Mouse (Mus musculus) limb, embryonic 11.5 days (tissue): ENCODE data around the gene Ablim1. TPM values are rescaled to one million over a fixed set of nuclear protein-coding genes. Genes with fewer than 3 reads are reported as not detected.

Source experiments
- ATAC-seq: fragments of 200-750 bp; cut with Nextera tagmentation; 2 replicates; pipeline ENCODE4 v1.8.0; 2017; ENCODE audit warnings: low read depth; ENCODE audit not compliant: insufficient number of reproducible peaks, low FRiP score, low TSS enrichment
- DNase-seq: peaks from one replicate; pipeline ENCODE4 v3.0.0-alpha.2; 2015; ENCODE audit warnings: low spot score
- H3K27ac ChIP-seq: fragments of 300-500 bp; sonication (generic); replicated peaks from 2 replicates; pipeline ENCODE4 v1.5.1; 2014; ENCODE audit warnings: low read depth, mild to moderate bottlenecking, low read length
- H3K27me3 ChIP-seq: fragments of 300-500 bp; sonication (generic); 2 replicates; pipeline ENCODE4 v1.6.1; 2014; ENCODE audit warnings: mild to moderate bottlenecking, low read length, mixed read lengths; ENCODE audit not compliant: control insufficient read depth, insufficient read depth
- H3K36me3 ChIP-seq: fragments of 300-500 bp; sonication (generic); 2 replicates; pipeline ENCODE4 v1.6.1; 2014; ENCODE audit warnings: mild to moderate bottlenecking, low read length, moderate library complexity, mixed read lengths; ENCODE audit not compliant: control insufficient read depth, insufficient read depth
- H3K4me1 ChIP-seq: fragments of 300-500 bp; sonication (generic); 2 replicates; pipeline ENCODE4 v1.6.1; 2014; ENCODE audit warnings: low read length, mixed read lengths; ENCODE audit not compliant: control insufficient read depth, insufficient read depth
- H3K4me2 ChIP-seq: fragments of 300-500 bp; sonication (generic); 2 replicates; pipeline ENCODE4 v1.6.1; 2014; ENCODE audit warnings: low read depth, mild to moderate bottlenecking, moderate library complexity; ENCODE audit not compliant: severe bottlenecking
- H3K4me3 ChIP-seq: fragments of 300-500 bp; sonication (generic); 2 replicates; pipeline ENCODE4 v1.5.1; 2014; ENCODE audit warnings: low read depth, low read length
- H3K9ac ChIP-seq: fragments of 300-500 bp; sonication (generic); 2 replicates; pipeline ENCODE4 v1.6.1; 2014; ENCODE audit warnings: mild to moderate bottlenecking, low read length
- H3K9me3 ChIP-seq: fragments of 300-500 bp; sonication (generic); 2 replicates; pipeline ENCODE4 v1.6.1; 2016; ENCODE audit warnings: low read length; ENCODE audit not compliant: control insufficient read depth
- WGBS: fragments of 180-500 bp; shearing (Covaris S2); extraction: QIAGEN DNeasy Blood & Tissue Kit; methylation state at CpG from one replicate; pipeline ENCODE4 v1.1.7; 2014; 5-methylcytosine and 5-hydroxymethylcytosine counted together
- polyA plus RNA-seq: library from polyadenylated mRNA; unstranded; fragments of >200 nt; fragmentation: Nextera tagmentation; extraction: Ambion mirVana; gene quantifications from 2 replicates; pipeline ENCODE4 v1.2.1, GENCODE M21; 2014

Ablim1 gene
- polyA plus RNA-seq, 1 experiment from 2014 or later: 16.8 TPM

GRCm38 (mm10) chr19:57150275-57150674, 164.4 kb downstream of the Ablim1 start:
- no peaks in the 10 kb centered on the region for H3K27me3 ChIP-seq
- WGBS: 39% methylated on average over 1 of the region's 1 CpGs
- ATAC-seq (no peak), DNase-seq (no peak)
- H3K4me1 ChIP-seq: peaks cover 7% of the 10 kb centered on the region; the same call in 1 of the 2 replicates
- no peaks in the 10 kb centered on the region for H3K9me3 ChIP-seq
- H3K4me2 ChIP-seq: no peak overlapping the region
- H3K4me3 ChIP-seq: no peak overlapping the region
- no peak overlapping the region for H3K9ac ChIP-seq
- no peak overlapping the region for H3K27ac ChIP-seq
- no peaks in the 10 kb centered on the region for H3K36me3 ChIP-seq

- ATAC-seq (no peak), DNase-seq (no peak)
- H3K4me2 ChIP-seq: no peak overlapping the region
- peaks cover 7% of the 10 kb centered on the region; the same call in 1 of the 2 replicates for H3K4me1 ChIP-seq
- H3K36me3 ChIP-seq: no peaks in the 10 kb centered on the region
- H3K27ac ChIP-seq: no peak overlapping the region; the same call in 1 of the 2 replicates
- H3K4me3 ChIP-seq: no peak overlapping the region
- H3K27me3 ChIP-seq: no peaks in the 10 kb centered on the region
- H3K9ac ChIP-seq: no peak overlapping the region; the same call in 1 of the 2 replicates
- H3K9me3 ChIP-seq: no peaks in the 10 kb centered on the region
- 26% methylated on average over 6 of the region's 6 CpGs for WGBS
Measured at GRCm38 (mm10) chr19:57147746-57148145, 167.0 kb downstream of the Ablim1 start.

GRCm38 (mm10) chr19:57146936-57147335, 167.8 kb downstream of the Ablim1 start:
- Histone ChIP-seq H3K36me3 (no peaks in the 10 kb centered on the region), H3K4me3 (no peak overlapping the region), H3K27me3 (no peaks in the 10 kb centered on the region), H3K9me3 (no peaks in the 10 kb centered on the region), H3K4me2 (no peak overlapping the region), H3K9ac (no peak overlapping the region), H3K27ac (no peak overlapping the region), H3K4me1 (peaks cover 7% of the 10 kb centered on the region; the same call in 1 of the 2 replicates)
- ATAC-seq (no peak), DNase-seq (no peak)
- WGBS: 61% methylated on average over 6 of the region's 6 CpGs

GRCm38 (mm10) chr19:57143646-57144045, 171.1 kb downstream of the Ablim1 start:
- Histone ChIP-seq H3K27me3 (no peaks in the 10 kb centered on the region), H3K4me2 (no peak overlapping the region), H3K9ac (no peak overlapping the region), H3K4me3 (no peak overlapping the region), H3K9me3 (no peaks in the 10 kb centered on the region), H3K36me3 (no peaks in the 10 kb centered on the region), H3K4me1 (peaks cover 7% of the 10 kb centered on the region; the same call in 1 of the 2 replicates), H3K27ac (no peak overlapping the region)
- ATAC-seq (no peak), DNase-seq (no peak)
- 90% methylated on average over 3 of the region's 3 CpGs for WGBS

GRCm38 (mm10) chr19:57141756-57142461, 172.8 kb downstream of the Ablim1 start:
- H3K4me1 ChIP-seq: peaks cover under 1% of the 10 kb centered on the region; the same call in 1 of the 2 replicates
- no peaks in the 10 kb centered on the region for H3K27me3 ChIP-seq
- ATAC-seq (no peak), DNase-seq (no peak)
- 83% methylated on average over 10 of the region's 10 CpGs for WGBS
- no peaks in the 10 kb centered on the region for H3K36me3 ChIP-seq
- H3K4me2 ChIP-seq: no peak overlapping the region
- no peak overlapping the region for H3K4me3 ChIP-seq
- no peaks in the 10 kb centered on the region for H3K9me3 ChIP-seq
- no peak overlapping the region for H3K27ac ChIP-seq
- H3K9ac ChIP-seq: no peak overlapping the region

GRCm38 (mm10) chr19:57140874-57141273, 173.8 kb downstream of the Ablim1 start:
- no peak for DNase-seq
- Histone ChIP-seq H3K9me3 (no peaks in the 10 kb centered on the region), H3K27me3 (no peaks in the 10 kb centered on the region), H3K4me2 (no peak overlapping the region), H3K36me3 (no peaks in the 10 kb centered on the region), H3K9ac (no peak overlapping the region), H3K4me3 (no peak overlapping the region), H3K4me1 (no peaks in the 10 kb centered on the region), H3K27ac (no peak overlapping the region)
- 92% methylated on average over 1 of the region's 1 CpGs for WGBS
- no peak for ATAC-seq

GRCm38 (mm10) chr19:57140071-57140470, 174.6 kb downstream of the Ablim1 start:
- no peaks in the 10 kb centered on the region for H3K9me3 ChIP-seq
- H3K36me3 ChIP-seq: no peaks in the 10 kb centered on the region
- 71% methylated on average over 7 of the region's 7 CpGs for WGBS
- ATAC-seq (no peak), DNase-seq (no peak)
- peaks cover under 1% of the 10 kb centered on the region; the same call in 1 of the 2 replicates for H3K4me1 ChIP-seq
- no peak overlapping the region for H3K4me2 ChIP-seq
- no peak overlapping the region for H3K9ac ChIP-seq
- no peak overlapping the region for H3K4me3 ChIP-seq
- H3K27ac ChIP-seq: no peak overlapping the region
- H3K27me3 ChIP-seq: no peaks in the 10 kb centered on the region

- WGBS: 77% methylated on average over 13 of the region's 13 CpGs
Measured at GRCm38 (mm10) chr19:57138909-57139617, 175.7 kb downstream of the Ablim1 start.

More at GRCm38 (mm10) chr19:57138909-57139617, 175.7 kb downstream of the Ablim1 start:
- ATAC-seq: no peak
- Histone ChIP-seq H3K27ac (no peak overlapping the region), H3K36me3 (no peaks in the 10 kb centered on the region), H3K27me3 (no peaks in the 10 kb centered on the region), H3K9me3 (no peaks in the 10 kb centered on the region), H3K4me1 (peaks cover 10% of the 10 kb centered on the region), H3K4me2 (no peak overlapping the region), H3K4me3 (no peak overlapping the region), H3K9ac (no peak overlapping the region)
- no peak for DNase-seq
